Mouse (Mus musculus): Measurements from ENCODE around the gene Ankrd54. TPM values are rescaled to one million over a fixed set of nuclear protein-coding genes. Genes with fewer than 3 reads are reported as not detected.

Gene Ankrd54
- total RNA-seq, 2 experiments from 2014 or later = 17.9 to 20.1 TPM

DNA sequence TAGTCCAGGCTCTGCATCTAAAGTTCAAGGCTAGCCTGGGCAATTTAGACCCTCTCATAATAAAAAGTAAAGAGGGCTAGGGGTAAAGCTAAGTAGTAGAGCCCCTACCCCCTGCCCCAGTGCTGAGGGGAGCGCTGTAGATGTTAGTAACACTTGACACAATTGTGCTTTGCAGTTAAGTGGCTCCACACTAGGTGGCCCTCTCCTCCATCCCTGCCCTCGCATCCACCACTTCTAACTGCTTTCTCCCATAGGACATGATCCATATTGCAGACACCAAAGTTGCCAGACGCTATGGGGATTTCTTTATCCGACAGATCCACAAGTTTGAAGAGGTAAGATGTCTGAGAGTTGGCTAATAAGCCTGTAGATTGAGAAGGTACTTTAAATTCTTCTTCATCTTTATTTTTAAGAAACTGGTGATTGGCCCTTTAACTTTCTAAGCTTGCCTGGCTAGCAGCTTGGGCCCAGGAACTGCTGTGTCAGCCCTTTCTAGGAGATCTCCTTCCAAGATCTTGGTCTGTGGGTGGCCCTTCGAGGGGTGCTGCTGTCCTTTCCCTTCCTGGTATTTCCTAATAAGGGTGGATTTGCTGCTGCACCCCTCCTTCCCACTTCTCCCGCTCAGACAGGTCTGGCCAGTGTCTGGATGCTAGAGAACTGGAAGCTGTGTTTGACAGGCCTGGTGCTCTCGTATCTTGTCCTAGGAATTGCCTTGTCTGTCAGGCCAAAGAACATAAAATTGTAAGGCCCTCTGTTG, 30.6 kb upstream of the Ankrd54 start:
- intact Hi-C loops (cut with DNase I) = no loop called here
- peak in 1 of 2 experiments; percentile 55 for DNase-seq (ENCODE audit: extremely low spot score in 1 of 2, low spot score in 2 of 2)

GRCm38 (mm10) chr15:79092284-79092683, 29.6 kb upstream of the Ankrd54 start:
- intact Hi-C loops (cut with DNase I) = no loop called here
- no peak for DNase-seq (ENCODE audit: extremely low spot score in 1 of 2, low spot score in 2 of 2)

DNA sequence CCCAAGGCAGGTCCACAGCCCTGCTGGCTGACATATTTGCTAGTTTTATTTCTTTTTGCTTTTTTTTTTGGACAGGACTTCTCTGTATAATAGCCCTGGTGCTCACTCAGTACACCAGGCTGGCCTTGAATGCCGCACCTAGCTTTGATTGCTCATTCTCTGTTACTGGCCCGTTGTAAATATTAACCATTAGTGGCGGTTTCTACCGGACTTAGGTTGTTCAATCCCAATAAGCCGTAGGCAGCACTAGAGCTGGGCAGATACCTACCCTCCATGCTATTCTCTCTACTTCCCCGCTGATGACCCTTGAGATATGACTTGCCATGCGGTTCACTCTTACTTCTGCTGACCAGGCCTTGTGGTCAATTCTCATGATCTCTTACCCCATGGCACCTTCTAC, 16.9 kb upstream of the Ankrd54 start:
- no peak for DNase-seq (ENCODE audit: extremely low spot score in 1 of 2, low spot score in 2 of 2)
- intact Hi-C loops (cut with DNase I) = loop anchor here (5.0 kb wide), 1 partner anchor 63 kb away; the partner anchor contains the start of genes 1700088E04Rik and Polr2f

DNA sequence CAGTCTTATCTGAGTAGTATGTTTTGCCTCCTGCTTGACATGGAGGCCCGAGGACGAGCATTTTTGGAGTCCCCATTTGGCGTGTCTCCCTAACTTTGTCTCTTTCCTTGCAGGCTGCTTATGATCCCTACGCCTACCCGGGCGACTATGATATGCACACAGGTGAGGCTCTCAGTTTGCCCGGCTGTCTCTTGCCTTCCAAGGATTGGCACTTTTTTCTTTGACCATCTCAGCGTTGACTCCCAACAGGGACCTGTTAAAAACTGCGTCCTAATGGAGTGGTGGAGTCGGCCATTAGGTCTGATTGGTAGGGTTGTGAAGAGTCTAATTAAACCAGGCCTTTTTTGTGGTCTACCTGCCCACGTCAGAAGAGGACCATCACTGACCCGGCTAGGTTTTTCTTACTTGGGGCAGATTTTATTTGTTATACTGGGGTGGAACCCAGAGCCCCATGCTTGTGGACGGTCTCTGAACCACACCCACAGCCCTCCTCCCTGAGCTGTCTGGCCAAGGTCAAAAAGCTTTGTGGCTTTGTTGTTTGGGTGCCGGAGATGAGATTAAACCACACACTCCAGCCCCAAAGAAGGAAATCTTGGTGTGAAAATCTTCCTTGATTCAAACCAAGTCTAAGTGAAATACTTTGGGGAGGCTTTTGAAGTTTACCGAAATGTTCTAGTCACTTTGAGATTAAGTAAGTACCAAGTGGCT, 13.1 kb upstream of the Ankrd54 start:
- no peak for DNase-seq (ENCODE audit: extremely low spot score in 1 of 2, low spot score in 2 of 2)
- intact Hi-C loops (cut with DNase I) = loop anchor here (5.0 kb wide), 1 partner anchor 66 kb away; the partner anchor contains the start of genes 1700088E04Rik and Polr2f

DNA sequence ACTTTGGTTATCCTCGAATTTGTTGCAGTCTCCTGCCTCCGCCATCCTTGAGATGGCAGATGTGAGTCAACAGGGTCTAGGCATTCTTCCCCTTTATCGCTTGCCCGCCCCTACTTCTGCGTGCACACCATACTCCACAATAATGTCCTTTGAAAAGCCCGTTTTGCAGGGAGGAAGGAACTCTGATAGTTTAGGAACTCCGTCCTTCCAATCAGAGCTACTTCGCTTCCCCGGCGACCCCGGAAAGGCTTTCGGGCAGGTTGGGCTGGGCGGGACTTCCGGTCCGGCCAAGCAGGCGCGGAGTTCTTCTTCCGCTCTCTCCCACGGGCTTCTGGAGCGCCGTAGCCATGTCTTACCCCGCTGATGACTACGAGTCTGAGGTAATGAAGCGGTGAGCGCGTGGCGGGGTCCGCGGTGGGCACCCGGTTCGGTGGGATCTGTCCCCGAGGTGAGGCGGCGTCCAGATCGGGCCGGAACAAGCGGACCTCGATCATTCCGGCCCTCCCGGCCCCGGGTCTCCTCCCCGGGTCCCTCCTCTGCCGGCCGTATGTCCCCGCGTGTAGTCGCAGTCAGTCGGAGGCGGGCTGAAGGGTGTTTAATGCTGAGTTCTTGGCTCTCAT, 12.3 kb upstream of the Ankrd54 start, which contains the start of gene Eif3l:
Gene Eif3l, plus strand, starts transcription at position 267 of the 620 bp plus-strand sequence.
- DNase-seq (ENCODE audit: extremely low spot score in 1 of 2, low spot score in 2 of 2) = peak; percentile 82 to 92
- intact Hi-C loops (cut with DNase I) = loop anchor here (5.0 kb wide), 2 partner anchors 38 to 67 kb away; partner anchors contain the start of genes 1700088E04Rik and Polr2f

DNA sequence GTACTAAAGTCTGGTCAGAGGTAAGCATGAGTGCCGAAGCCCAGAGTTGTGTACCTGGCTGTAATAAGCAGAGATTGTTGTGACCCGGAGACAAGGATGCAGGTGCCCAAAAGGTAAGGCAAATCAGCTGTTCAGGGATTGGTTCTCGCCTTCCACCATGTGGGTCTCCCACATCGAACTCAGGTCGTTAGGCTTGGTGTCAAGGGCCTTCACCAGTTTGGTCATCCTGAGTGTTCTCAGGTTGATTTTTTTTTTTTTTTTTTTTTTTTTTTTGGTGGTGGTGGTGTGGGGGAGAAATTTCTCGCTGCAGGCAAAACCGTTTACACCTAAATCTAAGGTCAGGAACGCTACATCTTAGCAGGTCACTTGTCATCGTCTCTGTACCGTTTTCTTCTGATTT, 11.8 kb upstream of the Ankrd54 start:
- no peak for DNase-seq (ENCODE audit: extremely low spot score in 1 of 2, low spot score in 2 of 2)
- intact Hi-C loops (cut with DNase I) = loop anchor here (5.0 kb wide), 1 partner anchor 37 kb away; no protein-coding TSS in a partner anchor

GRCm38 (mm10) chr15:79073752-79074151, 11.1 kb upstream of the Ankrd54 start:
- no peak for DNase-seq (ENCODE audit: extremely low spot score in 1 of 2, low spot score in 2 of 2)
- intact Hi-C loops (cut with DNase I) = loop anchor here (5.0 kb wide), 1 partner anchor 36 kb away; no protein-coding TSS in a partner anchor

DNA sequence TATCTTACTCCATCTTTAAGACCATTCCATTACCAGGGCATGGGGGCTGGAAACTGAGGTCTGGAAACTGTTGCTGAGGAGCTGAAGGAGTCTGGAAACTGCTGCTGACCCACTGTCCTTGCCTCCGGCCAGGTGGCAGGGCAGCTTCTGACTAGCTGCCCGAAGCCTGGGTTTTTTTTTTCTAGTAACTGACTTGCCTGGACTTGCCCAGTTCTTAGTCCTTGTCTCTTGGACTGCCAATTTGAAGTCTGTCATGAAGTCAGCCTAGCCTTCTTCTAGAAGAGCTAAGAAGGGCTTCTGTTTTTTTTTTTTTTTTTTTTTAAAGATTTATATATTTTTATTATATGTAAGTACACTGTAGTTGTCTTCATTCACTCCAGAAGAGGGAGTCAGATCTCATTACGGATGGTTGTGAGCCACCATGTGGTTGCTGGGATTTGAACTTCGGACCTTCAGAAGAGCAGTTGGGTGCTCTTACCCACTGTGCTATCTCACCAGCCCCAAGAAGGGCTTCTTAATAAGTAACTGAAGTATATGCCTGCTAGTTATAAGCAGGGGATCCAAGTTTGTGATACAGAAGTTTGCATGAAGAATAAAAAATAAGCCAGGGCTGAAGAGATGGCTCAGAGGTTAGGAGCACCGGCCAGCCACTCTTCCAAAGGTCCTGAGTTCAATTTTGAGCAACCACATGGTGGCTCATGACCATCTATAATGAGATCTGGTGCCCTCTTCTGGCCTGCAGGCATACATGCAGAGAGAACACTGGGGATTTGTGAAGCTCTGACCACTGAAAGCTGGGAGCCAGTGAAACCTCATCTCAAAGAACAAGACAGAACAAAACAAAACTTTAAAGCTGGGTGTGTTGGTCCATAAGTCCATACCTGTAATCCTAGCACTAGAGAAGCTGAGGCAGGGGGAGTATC, 8.7 kb upstream of the Ankrd54 start:
- peak in 1 of 2 experiments; percentile 37 for DNase-seq (ENCODE audit: extremely low spot score in 1 of 2, low spot score in 2 of 2)
- intact Hi-C loops (cut with DNase I) = loop anchor here (5.0 kb wide), 1 partner anchor 34 kb away; no protein-coding TSS in a partner anchor

- intact Hi-C loops (cut with DNase I) = no loop called here
- DNase-seq (ENCODE audit: extremely low spot score in 1 of 2, low spot score in 2 of 2) = no peak
Observed at GRCm38 (mm10) chr15:79068416-79068815, 5.7 kb upstream of the Ankrd54 start.

- DNase-seq (ENCODE audit: extremely low spot score in 1 of 2, low spot score in 2 of 2) = no peak
- intact Hi-C loops (cut with DNase I) = no loop called here
Observed at GRCm38 (mm10) chr15:79067631-79068030, 4.9 kb upstream of the Ankrd54 start.

DNA sequence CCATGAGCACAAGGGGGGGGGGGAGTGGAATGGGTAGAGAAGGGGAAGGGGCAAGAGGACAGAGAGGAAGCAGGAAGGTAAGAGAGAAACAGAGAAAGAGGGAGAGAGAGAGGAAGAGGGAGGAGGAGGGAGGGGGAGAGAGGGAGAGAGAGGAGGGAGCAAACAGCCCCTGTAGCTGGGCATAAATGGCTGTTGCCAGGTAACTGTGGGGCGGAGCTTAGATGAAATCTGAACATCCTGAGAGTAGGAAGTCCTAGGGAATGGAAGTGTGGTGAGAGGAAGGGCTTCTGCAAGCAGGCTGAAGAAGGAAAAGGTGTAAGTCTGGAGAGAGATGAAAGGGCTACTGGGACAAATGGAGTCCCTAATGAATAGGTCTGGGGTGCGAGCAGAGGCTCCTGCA, 3.6 kb upstream of the Ankrd54 start:
- intact Hi-C loops (cut with DNase I) = no loop called here
- DNase-seq (ENCODE audit: extremely low spot score in 1 of 2, low spot score in 2 of 2) = no peak

DNA sequence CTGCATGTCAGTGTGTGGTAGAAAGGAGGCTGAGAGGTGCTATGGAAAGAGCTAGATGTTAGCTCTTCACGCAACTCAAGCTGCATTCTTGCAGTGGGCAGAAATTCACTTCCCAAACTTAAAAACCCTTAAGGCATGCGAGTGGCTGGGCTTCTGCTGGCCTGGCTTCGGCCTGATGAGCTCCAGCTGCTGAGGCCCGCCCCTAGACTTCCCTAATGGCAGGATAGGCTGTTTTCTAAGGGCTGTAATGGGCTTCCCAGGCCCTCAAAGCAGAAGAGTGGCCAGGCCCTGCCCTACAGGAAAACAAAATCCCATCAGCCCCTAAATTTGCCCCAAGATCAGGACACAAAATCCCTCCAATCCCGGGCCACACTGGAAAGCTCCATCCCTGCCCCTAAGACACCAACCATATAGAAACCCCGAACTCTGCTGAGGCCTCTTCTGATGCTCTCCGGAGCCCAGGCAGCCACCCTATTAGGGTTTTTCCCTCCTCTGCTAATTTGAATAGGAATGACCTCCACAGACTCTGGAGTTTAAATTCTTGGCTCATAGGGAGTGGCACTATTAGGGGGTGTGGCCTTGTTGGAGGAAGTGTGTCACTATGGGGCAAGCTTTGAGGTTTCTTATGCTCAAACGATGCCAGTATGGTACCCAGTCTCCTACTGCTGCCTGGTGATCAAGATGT, 2.5 kb upstream of the Ankrd54 start:
- no peak for DNase-seq (ENCODE audit: extremely low spot score in 1 of 2, low spot score in 2 of 2)
- intact Hi-C loops (cut with DNase I) = no loop called here

DNA sequence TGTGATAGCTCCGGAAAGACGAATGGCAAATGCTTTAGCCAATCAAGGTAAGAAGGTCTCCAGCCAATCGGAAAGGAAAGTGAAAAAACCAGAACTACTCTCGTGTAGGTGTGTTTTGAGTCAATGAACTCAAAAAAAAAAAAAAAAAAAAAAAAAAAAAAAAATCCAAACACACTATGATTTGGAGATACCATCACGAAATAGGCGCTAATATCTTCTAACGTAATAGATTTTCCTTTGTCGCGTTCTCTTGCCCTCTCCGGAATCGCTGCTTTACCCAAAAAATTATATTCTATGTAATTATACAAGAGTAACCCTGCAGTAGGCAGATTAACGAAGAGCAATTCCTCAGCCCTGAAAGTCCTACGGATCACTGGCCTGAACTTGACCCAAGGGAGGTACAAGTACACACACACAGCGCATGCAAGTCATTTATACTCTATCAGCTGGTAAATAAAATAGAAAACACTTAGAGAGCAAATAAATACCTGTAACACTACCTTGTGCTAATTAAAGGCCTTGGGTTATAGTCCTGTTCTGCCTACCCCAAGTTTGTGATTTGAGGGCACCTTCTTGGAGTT, 557 bp upstream of the Ankrd54 start:
- intact Hi-C loops (cut with DNase I) = no loop called here
- no peak for DNase-seq (ENCODE audit: extremely low spot score in 1 of 2, low spot score in 2 of 2)

GRCm38 (mm10) chr15:79060887-79061565, 1.7 kb downstream of the Ankrd54 start:
- intact Hi-C loops (cut with DNase I) = no loop called here
- no peak for DNase-seq (ENCODE audit: extremely low spot score in 1 of 2, low spot score in 2 of 2)

GRCm38 (mm10) chr15:79057850-79058249, 4.8 kb downstream of the Ankrd54 start:
- DNase-seq (ENCODE audit: extremely low spot score in 1 of 2, low spot score in 2 of 2) = no peak
- intact Hi-C loops (cut with DNase I) = no loop called here

GRCm38 (mm10) chr15:79056601-79057000, 6.1 kb downstream of the Ankrd54 start:
- intact Hi-C loops (cut with DNase I) = no loop called here

GRCm38 (mm10) chr15:79052366-79052765, 10.3 kb downstream of the Ankrd54 start:
- intact Hi-C loops (cut with DNase I) = no loop called here

More at GRCm38 (mm10) chr15:79056601-79057000, 6.1 kb downstream of the Ankrd54 start:
- DNase-seq (ENCODE audit: extremely low spot score in 1 of 2, low spot score in 2 of 2) = no peak

More at GRCm38 (mm10) chr15:79052366-79052765, 10.3 kb downstream of the Ankrd54 start:
- no peak for DNase-seq (ENCODE audit: extremely low spot score in 1 of 2, low spot score in 2 of 2)
